Mouse (Mus musculus) adrenal gland, adult (tissue): Measurements from ENCODE around the gene Smyd2.

Source experiments
- DNase-seq, 2 experiments: peaks; one replicate each; pipeline ENCODE4 v3.0.0; 2022 to 2023; ENCODE audit warnings: low spot score in 1 of 2; ENCODE audit not compliant: inconsistent age in 2 of 2

Smyd2 gene

GRCm38 (mm10) chr1:189846319-189846718 is 75.8 kb downstream of the Smyd2 start:
- DNase-seq: no peak

DNA sequence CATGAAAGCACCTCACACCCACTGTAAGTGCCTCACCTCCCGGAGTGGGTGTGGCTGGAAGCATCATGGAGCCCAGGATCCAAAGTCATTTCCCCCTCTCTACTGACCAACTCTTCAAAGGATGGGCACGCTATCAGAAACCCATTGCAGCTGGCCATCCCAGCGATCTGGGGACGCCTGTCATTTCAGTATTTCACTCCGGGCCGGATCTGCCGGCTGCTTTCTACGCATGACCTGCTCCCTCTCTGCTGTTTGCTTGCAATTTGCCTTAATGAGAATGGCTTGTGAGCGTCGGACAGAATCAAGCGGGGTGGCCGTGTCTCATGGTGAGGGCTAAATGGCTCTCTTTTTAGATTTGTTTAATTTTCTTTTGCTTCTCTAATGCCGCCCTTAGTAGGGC is 88.0 kb downstream of the Smyd2 start:
- no peak for DNase-seq

- DNase-seq: peak in 1 of 2 experiments; percentile 43
Observed at GRCm38 (mm10) chr1:189833351-189833750, 88.8 kb downstream of the Smyd2 start.

DNA sequence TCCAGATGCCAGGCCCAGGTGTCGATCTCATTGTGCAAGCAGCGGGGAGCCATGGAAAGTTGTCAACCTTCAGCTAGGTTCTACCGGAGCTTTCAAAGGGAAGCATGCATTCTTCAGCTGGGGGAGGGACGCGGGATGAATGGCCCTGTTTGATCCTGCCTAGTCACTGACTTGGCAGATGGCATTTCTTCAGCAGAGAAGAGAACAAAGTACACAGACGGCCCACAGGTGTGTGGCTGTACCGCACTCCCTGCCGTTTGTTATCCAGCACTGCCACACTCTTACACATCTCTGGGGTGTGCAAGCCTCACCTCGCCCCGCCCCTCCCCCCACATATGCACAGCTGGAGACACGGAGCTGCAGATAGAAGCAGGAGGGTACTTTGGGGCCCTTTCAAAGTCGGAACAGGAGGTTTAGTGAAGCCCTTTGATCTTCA is 91.3 kb downstream of the Smyd2 start:
- DNase-seq: peak in 1 of 2 experiments; percentile 47
